Mouse (Mus musculus): ENCODE data around the gene Itgax. TPM values are rescaled to one million over a fixed set of nuclear protein-coding genes. Genes with fewer than 3 reads are reported as not detected.
A peak's percentile ranks its signal among the peaks of the same experiment; 100 is the strongest.

The Itgax gene
- polyA plus RNA-seq, 1 experiment, result 5.8 TPM

DNA sequence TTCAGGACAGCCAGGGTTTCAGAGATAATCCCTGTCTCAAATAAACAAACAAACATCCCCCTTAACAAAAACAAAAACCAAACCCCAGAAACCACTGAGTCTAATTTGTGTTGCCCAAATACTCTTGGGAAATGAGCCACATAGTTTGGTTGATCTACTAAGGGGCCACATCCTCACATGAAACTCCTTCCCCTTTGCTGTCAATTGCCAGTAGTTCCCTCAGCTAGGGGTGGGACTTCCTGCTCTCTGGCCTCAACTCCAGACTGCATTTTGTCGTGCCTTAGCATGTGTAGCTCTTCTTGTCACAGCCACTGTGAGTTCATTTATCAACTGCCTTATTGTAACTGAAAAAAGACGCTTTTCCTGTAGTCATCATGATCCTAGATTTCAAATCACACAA is 19.0 kb upstream of the Itgax start:
- TF ChIP-seq CTCF (IDR thresholded peaks at IDR 0.05; ENCODE audit: extremely low read depth, insufficient read length, insufficient replicate concordance, low read depth, low read length) (no peak), POLR2A (IDR thresholded peaks at IDR 0.05; ENCODE audit: low read depth, low read length) (no peak)
- Histone ChIP-seq H3K4me3 (ENCODE audit: low read depth, low read length) (no peak overlapping the region), H3K4me1 (ENCODE audit: control insufficient read depth, insufficient read depth, insufficient read length, low read length) (no peaks in the 10 kb centered on the region), H3K36me3 (ENCODE audit: control insufficient read depth, insufficient read depth, low read length) (peaks cover 3% of the 10 kb centered on the region; the same call in 1 of the 2 replicates), H3K27me3 (ENCODE audit: control insufficient read depth, insufficient read depth, low read length) (no peaks in the 10 kb centered on the region), H3K27ac (ENCODE audit: insufficient read depth, low read depth, low read length) (no peak overlapping the region)
- 60% methylated on average over 2 of the region's 2 CpGs for WGBS

DNA sequence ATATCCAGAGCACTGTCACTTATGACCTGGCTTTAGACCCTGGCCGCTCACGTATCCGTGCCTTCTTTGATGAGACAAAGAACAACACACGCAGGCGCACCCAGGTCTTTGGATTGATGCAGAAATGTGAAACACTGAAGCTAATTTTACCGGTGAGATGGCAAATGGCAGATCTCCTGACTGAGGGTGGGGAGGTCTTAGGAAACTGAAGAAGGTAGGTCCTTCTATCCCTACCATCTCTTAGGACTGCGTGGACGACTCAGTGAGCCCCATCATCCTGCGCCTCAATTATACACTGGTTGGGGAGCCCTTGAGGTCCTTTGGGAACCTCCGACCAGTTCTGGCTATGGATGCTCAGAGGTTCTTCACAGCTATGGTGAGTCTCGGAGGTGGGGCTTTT is 17.2 kb upstream of the Itgax start:
- H3K27me3 ChIP-seq (ENCODE audit: control insufficient read depth, insufficient read depth, low read length), result no peaks in the 10 kb centered on the region
- no peak for TF ChIP-seq CTCF (IDR thresholded peaks at IDR 0.05; ENCODE audit: extremely low read depth, insufficient read length, insufficient replicate concordance, low read depth, low read length)
- no peaks in the 10 kb centered on the region for H3K4me1 ChIP-seq (ENCODE audit: control insufficient read depth, insufficient read depth, insufficient read length, low read length)
- no peak overlapping the region for H3K4me3 ChIP-seq (ENCODE audit: low read depth, low read length)
- H3K36me3 ChIP-seq (ENCODE audit: control insufficient read depth, insufficient read depth, low read length), result peaks cover 3% of the 10 kb centered on the region; the same call in 1 of the 2 replicates
- WGBS, result 90% methylated on average over 11 of the region's 11 CpGs
- no peak overlapping the region for H3K27ac ChIP-seq (ENCODE audit: insufficient read depth, low read depth, low read length)

DNA sequence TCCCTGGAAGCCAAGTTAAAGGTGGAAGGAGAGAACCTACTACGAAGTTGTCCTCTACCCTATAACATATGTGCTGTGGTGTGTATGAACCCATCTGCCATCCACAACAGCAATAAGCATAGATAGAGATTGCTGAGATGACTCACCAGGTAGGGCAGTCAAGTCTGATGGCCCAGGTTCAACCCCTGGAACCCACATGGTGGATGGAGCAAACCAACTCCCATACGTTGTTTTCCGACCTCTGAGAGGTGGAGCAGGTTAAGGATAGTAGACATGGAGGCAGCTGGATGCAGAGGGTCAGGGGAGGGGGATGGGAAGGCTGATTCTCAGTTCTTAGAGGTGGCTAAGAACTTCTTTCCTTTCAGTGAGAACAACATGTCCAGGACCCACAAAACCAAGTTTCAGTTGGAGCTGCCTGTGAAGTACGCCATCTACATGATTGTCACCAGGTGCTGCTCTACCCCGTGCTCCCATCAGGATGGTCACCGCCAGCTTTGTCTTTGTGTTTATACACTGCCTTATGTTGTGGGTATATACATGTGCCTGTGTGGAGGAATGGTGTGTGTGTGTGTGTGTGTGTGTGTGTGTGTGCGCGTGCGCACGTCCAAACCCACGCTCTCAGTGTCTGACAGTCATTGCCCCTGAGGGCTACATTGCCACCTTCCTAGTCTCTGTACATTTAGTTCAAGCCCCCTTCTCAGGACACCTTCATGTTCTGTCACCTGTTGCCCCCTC is 14.8 kb upstream of the Itgax start:
- Histone ChIP-seq H3K4me1 (ENCODE audit: control insufficient read depth, insufficient read depth, insufficient read length, low read length) (no peaks in the 10 kb centered on the region), H3K27ac (ENCODE audit: insufficient read depth, low read depth, low read length) (no peak overlapping the region), H3K27me3 (ENCODE audit: control insufficient read depth, insufficient read depth, low read length) (no peaks in the 10 kb centered on the region), H3K4me3 (ENCODE audit: low read depth, low read length) (no peak overlapping the region), H3K36me3 (ENCODE audit: control insufficient read depth, insufficient read depth, low read length) (peaks cover 3% of the 10 kb centered on the region; the same call in 1 of the 2 replicates)
- TF ChIP-seq POLR2A (IDR thresholded peaks at IDR 0.05; ENCODE audit: low read depth, low read length) (no peak), CTCF (IDR thresholded peaks at IDR 0.05; ENCODE audit: extremely low read depth, insufficient read length, insufficient replicate concordance, low read depth, low read length) (no peak)
- 94% methylated on average over 11 of the region's 11 CpGs for WGBS

DNA sequence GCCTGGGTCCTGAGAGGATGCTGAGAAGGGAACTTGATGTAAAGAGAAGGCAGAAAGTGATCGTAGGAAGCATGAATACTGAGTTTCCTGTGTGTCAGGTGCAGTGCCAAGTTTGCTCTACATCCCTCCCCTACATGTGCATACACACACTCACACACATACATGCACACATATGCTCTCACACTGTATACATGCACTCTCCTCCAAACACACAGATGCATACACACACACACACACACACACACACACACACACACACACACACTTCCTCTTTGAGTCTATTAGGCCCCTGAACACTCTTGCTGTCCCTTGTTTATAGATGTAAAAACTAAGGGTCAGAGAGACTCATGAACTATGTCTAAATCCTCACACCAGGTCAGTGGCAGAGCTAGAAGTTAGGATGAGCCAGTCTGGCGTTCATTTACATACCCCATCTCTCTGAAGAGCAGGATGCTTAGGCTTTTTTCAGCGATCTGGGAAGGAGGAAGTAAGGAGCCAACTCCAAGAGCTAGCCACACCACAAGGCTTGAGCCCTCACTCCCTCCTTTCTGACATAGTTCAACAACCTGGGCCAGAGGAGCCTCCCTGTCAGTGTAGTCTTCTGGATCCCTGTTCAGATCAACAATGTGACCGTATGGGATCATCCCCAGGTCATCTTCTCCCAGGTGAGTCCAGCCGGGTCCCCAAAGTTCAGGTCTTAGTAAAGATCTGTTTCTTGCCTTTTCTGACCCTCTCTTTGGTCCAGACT is 14.0 kb upstream of the Itgax start:
- Histone ChIP-seq H3K27ac (ENCODE audit: insufficient read depth, low read depth, low read length) (no peak overlapping the region), H3K27me3 (ENCODE audit: control insufficient read depth, insufficient read depth, low read length) (no peaks in the 10 kb centered on the region), H3K4me1 (ENCODE audit: control insufficient read depth, insufficient read depth, insufficient read length, low read length) (no peaks in the 10 kb centered on the region), H3K4me3 (ENCODE audit: low read depth, low read length) (no peak overlapping the region), H3K36me3 (ENCODE audit: control insufficient read depth, insufficient read depth, low read length) (peaks cover 3% of the 10 kb centered on the region; the same call in 1 of the 2 replicates)
- 71% methylated on average over 5 of the region's 5 CpGs for WGBS
- TF ChIP-seq CTCF (IDR thresholded peaks at IDR 0.05; ENCODE audit: extremely low read depth, insufficient read length, insufficient replicate concordance, low read depth, low read length), result no peak

DNA sequence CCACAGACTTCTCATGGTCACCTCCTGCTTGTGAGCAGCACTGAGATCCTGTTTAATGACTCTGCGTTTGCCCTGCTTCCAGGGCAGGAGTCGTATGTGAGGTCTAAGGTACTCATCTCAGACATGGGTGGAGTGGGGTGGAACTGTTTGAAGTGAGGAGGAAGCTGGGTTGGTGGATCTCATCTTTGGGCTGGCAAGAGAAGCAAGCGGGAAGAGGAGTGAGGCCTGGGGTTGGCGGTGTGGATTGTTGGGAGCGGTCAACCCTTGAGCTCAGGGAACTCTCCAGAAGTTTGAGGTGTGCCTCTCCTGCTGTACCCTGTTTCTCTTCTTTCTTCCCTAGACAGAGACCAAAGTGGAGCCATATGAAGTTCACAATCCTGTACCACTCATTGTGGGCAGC is 13.0 kb upstream of the Itgax start:
- 87% methylated on average over 5 of the region's 5 CpGs for WGBS
- H3K27ac ChIP-seq (ENCODE audit: insufficient read depth, low read depth, low read length), result no peak overlapping the region
- no peaks in the 10 kb centered on the region for H3K4me1 ChIP-seq (ENCODE audit: control insufficient read depth, insufficient read depth, insufficient read length, low read length)
- no peak for TF ChIP-seq POLR2A (IDR thresholded peaks at IDR 0.05; ENCODE audit: low read depth, low read length)
- TF ChIP-seq CTCF (IDR thresholded peaks at IDR 0.05; ENCODE audit: extremely low read depth, insufficient read length, insufficient replicate concordance, low read depth, low read length), result no peak
- no peak overlapping the region for H3K4me3 ChIP-seq (ENCODE audit: low read depth, low read length)
- H3K36me3 ChIP-seq (ENCODE audit: control insufficient read depth, insufficient read depth, low read length), result peaks cover 3% of the 10 kb centered on the region; the same call in 1 of the 2 replicates
- H3K27me3 ChIP-seq (ENCODE audit: control insufficient read depth, insufficient read depth, low read length), result no peaks in the 10 kb centered on the region

DNA sequence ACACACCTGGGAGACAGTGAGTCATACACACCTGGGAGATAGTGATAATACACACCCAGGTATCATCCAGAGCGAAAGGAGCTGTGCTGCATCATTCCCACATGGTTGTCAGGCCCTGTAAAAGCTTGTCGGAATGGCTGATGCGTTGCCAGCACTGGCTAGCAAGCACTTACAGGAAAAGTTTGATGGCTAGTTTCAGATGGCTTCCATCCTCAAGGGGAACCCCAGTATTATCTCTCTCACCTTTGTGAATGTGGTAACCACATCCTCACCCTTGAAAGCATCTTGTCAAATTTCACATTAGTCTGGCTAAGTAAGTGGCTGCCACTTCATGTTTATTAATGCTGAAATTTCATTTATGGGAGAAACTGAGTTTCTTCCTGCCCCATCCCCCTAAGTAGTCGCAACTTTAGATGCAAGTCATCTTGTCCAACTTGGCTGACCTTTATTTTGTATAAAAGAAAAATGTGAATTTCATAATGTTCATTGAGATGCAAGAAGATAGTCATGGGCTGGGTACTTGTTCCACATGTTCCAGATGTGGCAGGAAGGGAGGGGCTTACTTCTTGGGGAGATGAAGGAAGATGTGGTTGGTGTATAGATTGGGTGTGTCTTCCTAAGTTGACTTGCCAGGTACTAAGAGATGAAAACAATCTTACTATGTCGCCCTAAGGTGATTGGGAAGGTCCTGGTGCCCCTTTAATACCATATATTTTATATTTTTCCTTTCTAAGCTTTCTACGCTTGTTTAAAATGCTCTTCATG is 9.4 kb upstream of the Itgax start:
- no peaks in the 10 kb centered on the region for H3K4me1 ChIP-seq (ENCODE audit: control insufficient read depth, insufficient read depth, insufficient read length, low read length)
- no peaks in the 10 kb centered on the region for H3K36me3 ChIP-seq (ENCODE audit: control insufficient read depth, insufficient read depth, low read length)
- no peaks in the 10 kb centered on the region for H3K27me3 ChIP-seq (ENCODE audit: control insufficient read depth, insufficient read depth, low read length)
- no peak overlapping the region for H3K4me3 ChIP-seq (ENCODE audit: low read depth, low read length)
- TF ChIP-seq CTCF (IDR thresholded peaks at IDR 0.05; ENCODE audit: extremely low read depth, insufficient read length, insufficient replicate concordance, low read depth, low read length) (no peak), POLR2A (IDR thresholded peaks at IDR 0.05; ENCODE audit: low read depth, low read length) (no peak)
- H3K27ac ChIP-seq (ENCODE audit: insufficient read depth, low read depth, low read length), result no peak overlapping the region
- WGBS, result 85% methylated on average over 6 of the region's 6 CpGs

DNA sequence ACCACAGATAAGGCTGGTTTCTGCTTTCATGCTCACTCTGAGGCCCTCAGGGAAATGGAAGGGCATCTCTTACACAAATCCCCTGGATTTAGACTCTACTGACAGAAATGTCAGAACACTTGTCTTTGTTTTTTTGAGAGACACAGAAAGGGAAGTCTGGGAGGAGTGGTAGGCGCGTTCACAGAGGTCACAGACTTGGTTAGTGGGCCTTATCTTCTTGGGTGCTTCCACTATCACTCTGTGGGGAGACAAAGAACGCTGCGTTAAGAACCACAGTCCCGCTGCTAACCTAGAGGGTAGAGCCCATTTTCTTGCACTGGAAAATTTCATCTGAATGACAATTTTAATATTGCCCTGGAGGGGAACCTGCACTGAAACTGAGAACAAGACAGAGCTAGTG is 2.8 kb downstream of the Itgax start:
- no peaks in the 10 kb centered on the region; the same call in 1 of the 2 replicates for H3K4me1 ChIP-seq (ENCODE audit: control insufficient read depth, insufficient read depth, insufficient read length, low read length)
- H3K4me3 ChIP-seq (ENCODE audit: low read depth, low read length), result no peak overlapping the region
- 71% methylated on average over 5 of the region's 5 CpGs for WGBS
- TF ChIP-seq POLR2A (IDR thresholded peaks at IDR 0.05; ENCODE audit: low read depth, low read length) (no peak), CTCF (IDR thresholded peaks at IDR 0.05; ENCODE audit: extremely low read depth, insufficient read length, insufficient replicate concordance, low read depth, low read length) (no peak)
- no peaks in the 10 kb centered on the region for H3K27me3 ChIP-seq (ENCODE audit: control insufficient read depth, insufficient read depth, low read length)
- peak overlapping the region; percentile 63; the same call in 1 of the 2 replicates for H3K27ac ChIP-seq (ENCODE audit: insufficient read depth, low read depth, low read length)
- H3K36me3 ChIP-seq (ENCODE audit: control insufficient read depth, insufficient read depth, low read length), result no peaks in the 10 kb centered on the region
